Mouse (Mus musculus): Measurements from ENCODE around the gene Ovca2. TPM values are rescaled to one million over a fixed set of nuclear protein-coding genes. Genes with fewer than 3 reads are reported as not detected.

Ovca2 gene
- total RNA-seq, 2 experiments from 2014 or later: 7.1 TPM

DNA sequence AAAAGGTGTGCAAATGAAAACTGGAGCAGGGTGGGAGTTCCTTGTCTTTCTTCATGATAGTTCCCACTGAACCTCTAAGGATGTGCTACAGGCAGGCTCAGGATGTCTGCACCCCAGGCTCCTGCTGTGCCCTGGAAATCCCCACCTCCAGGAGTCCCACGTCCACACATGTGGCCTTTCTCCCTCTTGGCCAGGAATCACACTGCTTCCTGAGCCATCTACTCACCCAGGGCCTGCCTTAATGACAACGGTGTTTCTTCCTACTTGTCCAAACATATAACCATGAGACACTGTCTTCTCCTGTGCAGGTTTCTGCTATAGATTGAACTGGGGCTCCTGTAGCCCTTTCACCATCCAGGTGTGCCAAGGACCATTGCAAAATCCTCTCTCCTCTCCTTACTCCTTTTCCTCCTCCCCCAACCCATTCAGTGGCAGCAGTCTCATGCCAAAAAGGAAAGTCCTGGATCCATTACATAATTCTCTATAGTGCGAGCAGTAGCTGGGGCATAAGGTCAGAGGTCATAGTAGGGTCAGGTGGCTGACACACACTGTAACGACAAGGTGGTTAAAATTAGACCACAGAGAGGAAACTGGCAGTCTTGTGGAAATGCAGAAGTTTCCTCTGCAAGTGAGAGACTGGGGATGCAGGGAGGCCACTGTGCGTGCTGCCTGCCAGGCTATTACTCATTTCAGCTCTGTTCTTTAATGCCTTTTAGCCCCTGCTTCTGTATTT is 41.8 kb downstream of the Ovca2 start:
- peak in 1 of 2 experiments; percentile 40 for DNase-seq

GRCm38 (mm10) chr11:75135358-75135757 is 43.3 kb downstream of the Ovca2 start:
- intact Hi-C loops (cut with DNase I): no loop called here

More for the DNA sequence above, 41.8 kb downstream of the Ovca2 start:
- intact Hi-C loops (cut with DNase I): no loop called here

GRCm38 (mm10) chr11:75134485-75135068 is 44.1 kb downstream of the Ovca2 start:
- no peak for DNase-seq
- intact Hi-C loops (cut with DNase I): loop anchor here (5.0 kb wide), 1 partner anchor 33 kb away; the partner anchor contains the start of gene Hic1

More at GRCm38 (mm10) chr11:75135358-75135757, 43.3 kb downstream of the Ovca2 start:
- no peak for DNase-seq

GRCm38 (mm10) chr11:75133951-75134350 is 44.7 kb downstream of the Ovca2 start:
- intact Hi-C loops (cut with DNase I): loop anchor here (5.0 kb wide), 1 partner anchor 33 kb away; the partner anchor contains the start of gene Hic1
- peak; percentile 64 to 70 for DNase-seq

- intact Hi-C loops (cut with DNase I): loop anchor here (5.0 kb wide), 1 partner anchor 34 kb away; the partner anchor contains the start of gene Hic1
- no peak for DNase-seq
Measured at GRCm38 (mm10) chr11:75133391-75133790, 45.2 kb downstream of the Ovca2 start.

- DNase-seq: peak; percentile 61 to 76
- intact Hi-C loops (cut with DNase I): loop anchor here (5.0 kb wide), 1 partner anchor 35 kb away; the partner anchor contains the start of gene Hic1
Measured at GRCm38 (mm10) chr11:75132278-75132677, 46.4 kb downstream of the Ovca2 start.

DNA sequence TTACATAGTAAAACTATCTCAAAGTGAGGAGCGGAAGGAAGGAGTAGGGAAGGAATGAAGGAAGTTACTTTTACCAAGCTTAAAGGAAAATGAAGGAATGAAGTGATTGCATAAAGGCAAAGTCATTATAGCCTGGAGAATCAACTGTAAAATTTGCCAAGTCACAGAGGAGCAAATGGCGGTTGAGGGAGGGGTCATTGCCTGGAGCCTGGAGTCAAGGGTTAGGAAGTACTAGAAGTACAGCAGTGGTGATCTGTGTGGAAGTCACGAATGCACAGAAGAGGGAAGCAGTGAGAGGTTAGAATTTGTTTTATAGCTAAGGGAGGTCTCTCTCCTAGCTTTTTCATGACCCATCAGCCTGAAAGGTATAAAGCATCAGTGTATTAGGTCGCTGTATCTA is 47.3 kb downstream of the Ovca2 start:
- no peak for DNase-seq
- intact Hi-C loops (cut with DNase I): loop anchor here (5.0 kb wide), 1 partner anchor 36 kb away; the partner anchor contains the start of gene Hic1

DNA sequence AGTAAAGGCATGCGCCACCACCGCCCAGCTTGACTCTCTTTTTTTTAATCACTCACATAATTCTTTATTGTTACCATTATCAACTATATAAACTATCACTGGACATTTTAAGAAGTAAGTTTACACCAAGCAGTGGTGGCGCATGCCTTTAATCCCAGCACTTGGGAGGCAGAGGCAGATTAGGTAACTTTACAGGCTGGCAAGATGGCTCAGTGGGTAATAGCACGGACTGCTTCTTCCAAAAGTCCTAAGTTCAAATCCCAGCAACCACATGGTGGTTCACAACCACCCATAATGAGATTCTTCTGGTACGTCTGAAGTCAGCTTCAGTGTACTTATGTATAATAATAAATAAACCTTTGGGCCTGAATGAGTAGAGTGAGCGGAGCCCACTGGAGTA is 49.2 kb downstream of the Ovca2 start:
- no peak for DNase-seq
- intact Hi-C loops (cut with DNase I): no loop called here

GRCm38 (mm10) chr11:75126384-75126783 is 52.3 kb downstream of the Ovca2 start:
- no peak for DNase-seq
- intact Hi-C loops (cut with DNase I): no loop called here

Small RNA genes within 50 kb of the gene (microRNA-seq; reads per million reads assigned to microRNA genes)
- gene Mir132: 1,189 to 17,127 reads per million in 2 experiments
- 22.6 to 859 reads per million in 2 experiments for gene Mir212

Other genes with a start within 250 kb of the Ovca2 start
- gene Hic1, start 9.3 kb downstream of the Ovca2 start, total RNA-seq (2021): 10 to 100 TPM; 22.7 to 26.3 TPM
- 1 to 10 TPM; 9.9 TPM for gene Dph1, start 12.4 kb upstream of the Ovca2 start, total RNA-seq (2021)
- gene Rtn4rl1, start 14.9 kb upstream of the Ovca2 start, total RNA-seq (2021): 10 to 100 TPM; 10.6 to 13.2 TPM
- 10 to 100 TPM; 66.9 to 70.5 TPM for gene Rpa1, start 169.5 kb upstream of the Ovca2 start, total RNA-seq (2021)
- 1 to 10 TPM; 4.2 to 4.6 TPM for gene Smyd4, start 169.6 kb upstream of the Ovca2 start, total RNA-seq (2021)
- 10 to 100 TPM; 24.8 to 31.9 TPM for gene Serpinf1, start 243.9 kb upstream of the Ovca2 start, total RNA-seq (2021)